Mouse (Mus musculus): Measurements from ENCODE around the gene Asic4. TPM values are rescaled to one million over a fixed set of nuclear protein-coding genes. Genes with fewer than 3 reads are reported as not detected.
A peak's percentile ranks its signal among the peaks of the same experiment; 100 is the strongest.

The Asic4 gene
- total RNA-seq, 2 experiments from 2014 or later = not detected

GRCm38 (mm10) chr1:75503651-75503980 lies 53.4 kb downstream of the Asic4 start:
- DNase-seq = no peak

- DNase-seq = no peak
Measured at GRCm38 (mm10) chr1:75504256-75505045, 54.2 kb downstream of the Asic4 start.

GRCm38 (mm10) chr1:75505159-75505955 lies 55.1 kb downstream of the Asic4 start:
- peak; percentile 80 for DNase-seq

- DNase-seq = peak; percentile 92
Measured at GRCm38 (mm10) chr1:75505956-75506831, 56.0 kb downstream of the Asic4 start, which contains the start of gene Obsl1. Obsl1 (minus strand) TSS chr1:75506452.

GRCm38 (mm10) chr1:75507006-75507405 lies 56.8 kb downstream of the Asic4 start, which contains the start of gene Inha:
Inha (plus strand) TSS chr1:75507077.
- DNase-seq = peak; percentile 52

- no peak for DNase-seq
Measured at GRCm38 (mm10) chr1:75509586-75509985, 59.4 kb downstream of the Asic4 start.

GRCm38 (mm10) chr1:75510154-75510553 lies 59.9 kb downstream of the Asic4 start:
- peak; percentile 30 for DNase-seq

GRCm38 (mm10) chr1:75511437-75512210 lies 61.4 kb downstream of the Asic4 start:
- DNase-seq = peak; percentile 51

- no peak for DNase-seq
Measured at GRCm38 (mm10) chr1:75512550-75512949, 62.3 kb downstream of the Asic4 start.

- peak; percentile 23 for DNase-seq
Measured at GRCm38 (mm10) chr1:75516703-75517380, 66.6 kb downstream of the Asic4 start.

- no peak for DNase-seq
Measured at GRCm38 (mm10) chr1:75517984-75518383, 67.7 kb downstream of the Asic4 start.

- DNase-seq = no peak
Measured at GRCm38 (mm10) chr1:75518427-75518826, 68.2 kb downstream of the Asic4 start.

- peak; percentile 29 for DNase-seq
Measured at GRCm38 (mm10) chr1:75519576-75519975, 69.3 kb downstream of the Asic4 start.

GRCm38 (mm10) chr1:75521321-75522031 lies 71.2 kb downstream of the Asic4 start, which contains the start of gene Stk11ip:
Stk11ip (plus strand) TSS chr1:75521529.
- DNase-seq = peak; percentile 95

Other genes starting within 250 kb of the Asic4 start
- gene Glb1l, start 239.6 kb upstream of the Asic4 start, total RNA-seq (2021) = 10 to 100 TPM; 10.7 to 12.7 TPM
- 10 to 100 TPM; 65.6 to 67.0 TPM for gene Stk16, start 239.6 kb upstream of the Asic4 start, total RNA-seq (2021)
- gene Tuba4a, start 230.6 kb upstream of the Asic4 start, total RNA-seq (2021) = 100 to 1,000 TPM; 371 to 462 TPM
- not detected for gene A630095N17Rik, start 218.3 kb upstream of the Asic4 start, total RNA-seq (2021)
- 10 to 100 TPM; 46.4 to 49.2 TPM for gene Dnajb2, start 214.0 kb upstream of the Asic4 start, total RNA-seq (2021)
- under 1 TPM; 0.41 to 0.43 TPM for gene Ptprn, start 185.9 kb upstream of the Asic4 start, total RNA-seq (2021)
- not detected for gene Resp18, start 172.0 kb upstream of the Asic4 start, total RNA-seq (2021)
- 10 to 100 TPM; 89.5 to 89.8 TPM for gene Dnpep, start 132.4 kb upstream of the Asic4 start, total RNA-seq (2021)
- gene Des, start 90.1 kb upstream of the Asic4 start, total RNA-seq (2021) = 100 to 1,000 TPM; 742 to 747 TPM
- 100 to 1,000 TPM; 121 to 123 TPM for gene Speg, start 75.1 kb upstream of the Asic4 start, total RNA-seq (2021)
- gene Gmppa, start 14.5 kb upstream of the Asic4 start, total RNA-seq (2021) = 10 to 100 TPM; 41.1 to 41.4 TPM
- gene Chpf, start 28.9 kb downstream of the Asic4 start, total RNA-seq (2021) = 10 to 100 TPM; 38.0 to 38.7 TPM
- gene Tmem198, start 29.1 kb downstream of the Asic4 start, total RNA-seq (2021) = 1 to 10 TPM in 1 of 2 experiments, under 1 TPM in 1; 0.55 to 1.1 TPM
- 100 to 1,000 TPM; 196 to 210 TPM for gene Obsl1, start 56.0 kb downstream of the Asic4 start, total RNA-seq (2021)
- gene Inha, start 56.6 kb downstream of the Asic4 start, total RNA-seq (2021) = 10 to 100 TPM in 1 of 2 experiments, 1 to 10 TPM in 1; 10.0 to 10.3 TPM
- 10 to 100 TPM; 15.7 to 16.7 TPM for gene Stk11ip, start 71.1 kb downstream of the Asic4 start, total RNA-seq (2021)
- 100 to 1,000 TPM; 121 to 125 TPM for gene Slc4a3, start 95.8 kb downstream of the Asic4 start, total RNA-seq (2021)

Data from heart, postnatal 4 days (tissue).